Mouse (Mus musculus) brown adipose tissue, adult 24 weeks (tissue): ENCODE results near the gene Kctd4. TPM values are rescaled to one million over a fixed set of nuclear protein-coding genes. Genes with fewer than 3 reads are reported as not detected.

ENCODE experiments used
- H3K27ac ChIP-seq: fragments of 200-500 bp; replicated peaks from 2 replicates; pipeline ENCODE4 v1.5.1; 2012; ENCODE audit warnings: low read depth, mild to moderate bottlenecking, low read length
- H3K4me1 ChIP-seq: fragments of 200-500 bp; 2 replicates; pipeline ENCODE4 v1.6.1; 2012; ENCODE audit warnings: low read length, mixed read lengths; ENCODE audit not compliant: control insufficient read depth, insufficient read depth, insufficient read length
- H3K4me3 ChIP-seq: fragments of 200-500 bp; 2 replicates; pipeline ENCODE4 v1.5.1; 2012; ENCODE audit warnings: low read depth, mild to moderate bottlenecking, low read length, moderate library complexity; ENCODE audit not compliant: insufficient read depth
- polyA plus RNA-seq: library from polyadenylated mRNA; stranded (reverse); fragments of >200 nt; gene quantifications from 2 replicates; pipeline ENCODE4 v1.2.4, GENCODE M21; 2012; ENCODE audit not compliant: missing spikeins, insufficient read depth, insufficient read length

Gene Kctd4
- polyA plus RNA-seq, 1 experiment: not detected

DNA sequence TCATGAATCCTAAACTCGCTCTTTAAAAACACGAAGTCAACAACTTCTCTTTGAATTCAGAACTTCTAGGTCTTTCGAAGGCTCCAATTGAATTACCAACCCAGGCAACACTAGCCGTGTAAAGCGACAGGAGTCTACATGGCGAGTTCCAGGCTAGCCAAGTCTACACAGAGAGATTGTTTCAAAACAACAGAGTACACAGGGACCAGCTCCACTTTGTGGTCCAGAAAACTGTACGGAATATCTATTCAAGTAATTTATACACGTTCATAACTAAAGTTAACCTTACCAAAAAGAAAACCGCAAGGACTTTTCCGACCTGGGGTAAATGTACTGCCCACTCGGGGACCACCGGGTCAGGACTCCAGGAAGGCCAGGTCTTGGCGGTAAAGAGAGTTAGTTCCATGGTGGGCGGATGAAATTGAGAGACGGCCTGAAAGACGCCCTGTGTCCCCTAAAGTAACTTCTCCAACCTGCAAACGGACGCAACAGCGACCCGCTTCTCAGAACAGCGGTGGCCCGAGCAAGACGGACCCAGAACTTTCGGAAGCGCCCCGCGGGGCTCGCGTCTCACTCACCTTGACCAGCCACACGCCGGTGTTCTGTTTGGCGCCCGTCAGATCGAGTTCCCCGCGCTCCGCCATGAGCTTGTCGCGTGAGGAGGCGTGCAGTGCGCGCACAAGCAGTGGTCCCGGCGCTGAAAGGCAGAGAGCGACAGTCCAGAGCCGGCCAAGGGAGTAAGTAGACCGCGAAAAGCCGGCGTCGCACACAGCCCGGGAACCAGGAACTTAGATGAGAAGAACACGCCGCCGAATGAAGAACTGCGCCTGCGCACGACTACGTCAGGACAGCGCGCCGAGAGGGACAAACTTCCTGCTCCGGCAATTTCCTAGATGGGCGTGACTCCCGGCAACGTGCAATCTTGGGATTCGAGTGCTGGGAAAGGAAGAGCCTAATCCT is 55.6 kb downstream of the Kctd4 start, which contains the start of gene Gtf2f2:
Gene Gtf2f2 (minus strand): TSS at position 764 of the 960 bp plus-strand sequence.
- Histone ChIP-seq H3K4me1 (peaks cover 6% of the 10 kb centered on the region; the same call in 1 of the 2 replicates), H3K27ac (peak within 1 kb of the TSS; percentile 48; the same call in 1 of the 2 replicates), H3K4me3 (peak within 1 kb of the TSS; percentile 84)

DNA sequence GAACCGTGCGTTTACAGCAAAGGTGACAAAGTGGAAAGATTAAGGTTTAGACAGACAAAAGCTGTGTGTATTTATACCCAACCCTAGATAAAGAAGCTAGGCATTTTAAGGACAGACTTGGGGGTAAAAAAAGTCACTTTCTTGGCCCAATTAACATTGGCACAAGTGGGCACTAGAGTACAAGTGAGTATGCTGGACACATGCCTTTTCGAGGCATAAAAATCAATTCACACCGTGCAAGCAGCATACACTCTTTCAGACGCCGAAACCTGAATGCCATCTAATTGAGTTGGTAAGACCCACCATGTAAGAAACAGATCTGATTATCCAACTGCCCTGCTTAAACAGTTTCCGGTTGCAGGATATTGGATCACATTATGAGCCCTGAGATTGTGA is 56.3 kb downstream of the Kctd4 start:
- Histone ChIP-seq H3K27ac (no peak overlapping the region), H3K4me1 (peaks cover 6% of the 10 kb centered on the region; the same call in 1 of the 2 replicates), H3K4me3 (peak overlapping the region; percentile 34; the same call in 1 of the 2 replicates)

DNA sequence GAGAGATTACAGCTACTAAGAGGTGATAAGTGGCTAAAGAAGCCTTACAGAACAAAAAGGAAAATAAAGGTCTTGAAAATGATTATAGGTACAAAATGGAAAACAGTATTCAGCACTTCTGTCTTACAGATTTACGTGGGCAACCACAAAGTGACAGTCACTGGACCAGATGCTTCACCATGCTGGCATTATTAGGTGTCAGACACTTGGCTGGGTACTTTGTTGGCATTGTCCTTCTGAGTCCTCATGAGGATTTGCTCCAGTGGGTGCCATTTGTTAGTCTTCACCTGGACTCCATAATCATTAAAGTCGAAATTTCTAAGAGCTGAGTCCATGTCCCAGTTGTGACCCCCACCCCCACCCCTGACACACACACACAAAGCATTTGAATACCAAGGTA is 59.5 kb downstream of the Kctd4 start:
- no peak overlapping the region for H3K4me3 ChIP-seq
- peaks cover 3% of the 10 kb centered on the region; the same call in 1 of the 2 replicates for H3K4me1 ChIP-seq
- no peak overlapping the region for H3K27ac ChIP-seq

Other genes starting within 250 kb of the Kctd4 start
- 5.0 and 6.3 TPM in 2 replicates for gene Cog3, start 200.5 kb upstream of the Kctd4 start, polyA plus RNA-seq
- gene Slc25a30, start 168.0 kb upstream of the Kctd4 start, polyA plus RNA-seq: 5.4 and 6.1 TPM in 2 replicates
- 2,477 and 2,768 TPM in 2 replicates for gene Tpt1, start 109.9 kb upstream of the Kctd4 start, polyA plus RNA-seq
- gene Gtf2f2, start 55.9 kb downstream of the Kctd4 start, polyA plus RNA-seq: 12.4 and 16.3 TPM in 2 replicates
- gene Gpalpp1, start 155.8 kb downstream of the Kctd4 start, polyA plus RNA-seq: 6.4 and 8.3 TPM in 2 replicates
- gene Nufip1, start 155.9 kb downstream of the Kctd4 start, polyA plus RNA-seq: 2.3 and 2.5 TPM in 2 replicates